Mouse (Mus musculus) hindbrain, embryonic 15.5 days (tissue): ENCODE results near the gene Cpne9. TPM values are rescaled to one million over a fixed set of nuclear protein-coding genes. Genes with fewer than 3 reads are reported as not detected.

Source experiments
- ATAC-seq: fragments of 200-750 bp; cut with Nextera tagmentation; 2 replicates; pipeline ENCODE4 v1.8.0; 2017; ENCODE audit warnings: low read depth, moderate number of reproducible peaks, moderate TSS enrichment; ENCODE audit not compliant: low FRiP score
- H3K27ac ChIP-seq: fragments of 300-500 bp; sonication (generic); replicated peaks from 2 replicates; pipeline ENCODE4 v1.5.1; 2015; ENCODE audit warnings: mild to moderate bottlenecking, inconsistent platforms
- H3K27me3 ChIP-seq: fragments of 300-500 bp; sonication (generic); 2 replicates; pipeline ENCODE4 v1.6.1; 2015; ENCODE audit warnings: control low read depth, inconsistent platforms
- H3K36me3 ChIP-seq: fragments of 300-500 bp; sonication (generic); 2 replicates; pipeline ENCODE4 v1.6.1; 2015; ENCODE audit warnings: control low read depth, inconsistent platforms
- H3K4me1 ChIP-seq: fragments of 300-500 bp; sonication (generic); replicated peaks from 2 replicates; pipeline ENCODE4 v1.6.1; 2015; ENCODE audit warnings: control low read depth, inconsistent platforms
- H3K4me2 ChIP-seq: fragments of 300-500 bp; sonication (generic); 2 replicates; pipeline ENCODE4 v1.6.1; 2015; ENCODE audit warnings: moderate library complexity, mild to moderate bottlenecking, inconsistent platforms
- H3K4me3 ChIP-seq: fragments of 300-500 bp; sonication (generic); 2 replicates; pipeline ENCODE4 v1.5.1; 2015; ENCODE audit warnings: mild to moderate bottlenecking, inconsistent platforms
- H3K9ac ChIP-seq: fragments of 300-500 bp; sonication (generic); 2 replicates; pipeline ENCODE4 v1.6.1; 2015; ENCODE audit warnings: inconsistent platforms
- H3K9me3 ChIP-seq: fragments of 300-500 bp; sonication (generic); 2 replicates; pipeline ENCODE4 v1.6.1; 2016; ENCODE audit warnings: control low read depth, inconsistent platforms
- WGBS: fragments of 180-500 bp; shearing (Covaris S2); methylation state at CpG from one replicate; pipeline ENCODE4 v1.1.7; 2015; 5-methylcytosine and 5-hydroxymethylcytosine counted together
- polyA plus RNA-seq: library from polyadenylated mRNA; unstranded; fragments of >200 nt; fragmentation: Nextera tagmentation; extraction: Ambion mirVana; gene quantifications from 2 replicates; pipeline ENCODE4 v1.2.1, GENCODE M21; 2015

Cpne9 gene
- polyA plus RNA-seq, 1 experiment from 2014 or later = 10.2 TPM

GRCm38 (mm10) chr6:113266996-113267655 is 15.0 kb upstream of the Cpne9 start:
- no peak overlapping the region for H3K9ac ChIP-seq
- no peaks in the 10 kb centered on the region for H3K27me3 ChIP-seq
- no peaks in the 10 kb centered on the region for H3K9me3 ChIP-seq
- no peak overlapping the region for H3K4me2 ChIP-seq
- no peaks in the 10 kb centered on the region for H3K4me1 ChIP-seq
- WGBS = 84% methylated on average over 7 of the region's 7 CpGs
- peaks cover 72% of the 10 kb centered on the region for H3K36me3 ChIP-seq
- ATAC-seq = no peak
- no peak overlapping the region for H3K27ac ChIP-seq
- no peak overlapping the region for H3K4me3 ChIP-seq

- 93% methylated on average over 1 of the region's 1 CpGs for WGBS
Observed at GRCm38 (mm10) chr6:113267988-113268387, 14.1 kb upstream of the Cpne9 start.

GRCm38 (mm10) chr6:113272365-113272764 is 9.7 kb upstream of the Cpne9 start:
- H3K36me3 ChIP-seq = peaks cover 58% of the 10 kb centered on the region
- no peak overlapping the region for H3K4me2 ChIP-seq
- no peak overlapping the region for H3K9ac ChIP-seq
- no peaks in the 10 kb centered on the region for H3K27me3 ChIP-seq
- ATAC-seq = no peak
- no peaks in the 10 kb centered on the region for H3K9me3 ChIP-seq
- H3K4me1 ChIP-seq = no peaks in the 10 kb centered on the region
- no peak overlapping the region for H3K27ac ChIP-seq
- no peak overlapping the region for H3K4me3 ChIP-seq
- 82% methylated on average over 3 of the region's 3 CpGs for WGBS

More at GRCm38 (mm10) chr6:113267988-113268387, 14.1 kb upstream of the Cpne9 start:
- no peaks in the 10 kb centered on the region for H3K27me3 ChIP-seq
- H3K4me1 ChIP-seq = no peaks in the 10 kb centered on the region
- H3K27ac ChIP-seq = no peak overlapping the region
- no peak overlapping the region for H3K4me3 ChIP-seq
- no peak for ATAC-seq
- no peaks in the 10 kb centered on the region for H3K9me3 ChIP-seq
- H3K9ac ChIP-seq = no peak overlapping the region
- peaks cover 71% of the 10 kb centered on the region for H3K36me3 ChIP-seq
- H3K4me2 ChIP-seq = no peak overlapping the region

- Histone ChIP-seq H3K27me3 (peaks cover 8% of the 10 kb centered on the region), H3K9me3 (no peaks in the 10 kb centered on the region), H3K36me3 (peaks cover 33% of the 10 kb centered on the region), H3K4me3 (no peak overlapping the region), H3K4me1 (peaks cover 3% of the 10 kb centered on the region), H3K4me2 (no peak overlapping the region), H3K27ac (no peak overlapping the region), H3K9ac (no peak overlapping the region)
- ATAC-seq = no peak
- WGBS = 71% methylated on average over 4 of the region's 4 CpGs
Observed at GRCm38 (mm10) chr6:113276846-113277245, 5.3 kb upstream of the Cpne9 start.

GRCm38 (mm10) chr6:113281676-113282075 is 431 bp upstream of the Cpne9 start:
- Histone ChIP-seq H3K9ac (peak overlapping the region; percentile 55), H3K4me1 (peaks cover 16% of the 10 kb centered on the region), H3K9me3 (no peaks in the 10 kb centered on the region), H3K27ac (no peak overlapping the region), H3K4me2 (peak overlapping the region; percentile 89), H3K36me3 (peaks cover 13% of the 10 kb centered on the region; the same call in 1 of the 2 replicates), H3K27me3 (peaks cover 36% of the 10 kb centered on the region), H3K4me3 (peak overlapping the region; percentile 43)
- 59% methylated on average over 6 of the region's 6 CpGs for WGBS
- peak; percentile 53; the same call in 1 of the 2 replicates for ATAC-seq

GRCm38 (mm10) chr6:113282969-113283368 is 862 bp downstream of the Cpne9 start:
- H3K9me3 ChIP-seq = no peaks in the 10 kb centered on the region
- no peak overlapping the region for H3K9ac ChIP-seq
- no peak overlapping the region for H3K27ac ChIP-seq
- peaks cover 16% of the 10 kb centered on the region for H3K4me1 ChIP-seq
- peaks cover 13% of the 10 kb centered on the region; the same call in 1 of the 2 replicates for H3K36me3 ChIP-seq
- peaks cover 36% of the 10 kb centered on the region for H3K27me3 ChIP-seq
- H3K4me2 ChIP-seq = peak overlapping the region; percentile 89
- WGBS = 2% methylated on average over 19 of the region's 22 CpGs
- H3K4me3 ChIP-seq = peak overlapping the region; percentile 43
- peak; percentile 40; the same call in 1 of the 2 replicates for ATAC-seq

GRCm38 (mm10) chr6:113283500-113283899 is 1.4 kb downstream of the Cpne9 start:
- Histone ChIP-seq H3K4me1 (peaks cover 16% of the 10 kb centered on the region), H3K27me3 (peaks cover 36% of the 10 kb centered on the region), H3K4me2 (peak overlapping the region; percentile 89), H3K9ac (no peak overlapping the region), H3K36me3 (peaks cover 13% of the 10 kb centered on the region; the same call in 1 of the 2 replicates), H3K27ac (no peak overlapping the region), H3K4me3 (peak overlapping the region; percentile 43), H3K9me3 (no peaks in the 10 kb centered on the region)
- peak; percentile 11; the same call in 1 of the 2 replicates for ATAC-seq
- whole genome bisulfite sequencing = 6% methylated on average over 6 of the region's 6 CpGs

- H3K27ac ChIP-seq = no peak overlapping the region
- H3K9ac ChIP-seq = no peak overlapping the region
- no peak overlapping the region for H3K4me3 ChIP-seq
- peaks cover 36% of the 10 kb centered on the region for H3K27me3 ChIP-seq
- peaks cover 7% of the 10 kb centered on the region; the same call in 1 of the 2 replicates for H3K36me3 ChIP-seq
- peaks cover 16% of the 10 kb centered on the region for H3K4me1 ChIP-seq
- ATAC-seq = no peak
- WGBS = 83% methylated on average over 3 of the region's 3 CpGs
- H3K9me3 ChIP-seq = no peaks in the 10 kb centered on the region
- no peak overlapping the region for H3K4me2 ChIP-seq
Observed at GRCm38 (mm10) chr6:113284931-113285330, 2.8 kb downstream of the Cpne9 start.

- Histone ChIP-seq H3K4me1 (peaks cover 16% of the 10 kb centered on the region), H3K4me3 (no peak overlapping the region), H3K27ac (no peak overlapping the region), H3K4me2 (no peak overlapping the region), H3K27me3 (peaks cover 33% of the 10 kb centered on the region), H3K36me3 (no peaks in the 10 kb centered on the region), H3K9ac (no peak overlapping the region), H3K9me3 (no peaks in the 10 kb centered on the region)
- ATAC-seq = no peak
- WGBS = 56% methylated on average over 1 of the region's 1 CpGs
Observed at GRCm38 (mm10) chr6:113286316-113286715, 4.2 kb downstream of the Cpne9 start.

- no peak overlapping the region for H3K9ac ChIP-seq
- ATAC-seq = no peak
- H3K4me2 ChIP-seq = no peak overlapping the region
- no peaks in the 10 kb centered on the region for H3K9me3 ChIP-seq
- H3K27ac ChIP-seq = no peak overlapping the region
- WGBS = 76% methylated on average over 4 of the region's 4 CpGs
- H3K4me3 ChIP-seq = no peak overlapping the region
- peaks cover 9% of the 10 kb centered on the region for H3K4me1 ChIP-seq
- H3K27me3 ChIP-seq = peaks cover 24% of the 10 kb centered on the region
- no peaks in the 10 kb centered on the region for H3K36me3 ChIP-seq
Observed at GRCm38 (mm10) chr6:113287236-113287635, 5.1 kb downstream of the Cpne9 start.

- no peak overlapping the region for H3K4me3 ChIP-seq
- no peak overlapping the region for H3K9ac ChIP-seq
- H3K4me1 ChIP-seq = no peaks in the 10 kb centered on the region
- no peak for ATAC-seq
- no peak overlapping the region for H3K4me2 ChIP-seq
- peaks cover 6% of the 10 kb centered on the region for H3K27me3 ChIP-seq
- H3K36me3 ChIP-seq = no peaks in the 10 kb centered on the region
- H3K27ac ChIP-seq = no peak overlapping the region
- H3K9me3 ChIP-seq = no peaks in the 10 kb centered on the region
- WGBS = 90% methylated on average over 15 of the region's 15 CpGs
Observed at GRCm38 (mm10) chr6:113289346-113289745, 7.2 kb downstream of the Cpne9 start.

- ATAC-seq = no peak
- Histone ChIP-seq H3K27me3 (no peaks in the 10 kb centered on the region), H3K36me3 (no peaks in the 10 kb centered on the region), H3K9me3 (no peaks in the 10 kb centered on the region), H3K9ac (no peak overlapping the region), H3K4me3 (no peak overlapping the region), H3K27ac (no peak overlapping the region), H3K4me2 (no peak overlapping the region), H3K4me1 (no peaks in the 10 kb centered on the region)
- WGBS = 66% methylated on average over 6 of the region's 6 CpGs
Observed at GRCm38 (mm10) chr6:113290346-113290745, 8.2 kb downstream of the Cpne9 start.
